Mouse (Mus musculus): Measurements from ENCODE around the gene Atp5d. TPM values are rescaled to one million over a fixed set of nuclear protein-coding genes. Genes with fewer than 3 reads are reported as not detected.

Atp5d gene
- 100 to 1,000 TPM; 356 to 366 TPM for total RNA-seq (2021)
- long read RNA-seq, experiment 1, transcript Atp5d-201 (4 exons, 931 nt) = major isoform, 97 of 130 reads
- long read RNA-seq, experiment 1, partial matches to known transcripts = 13 of 130 reads
- long read RNA-seq, experiment 1, other reads (novel, unspliced or antisense) = 17 of 130 reads
- long read RNA-seq, experiment 2, transcript Atp5d-201 (4 exons, 931 nt) = major isoform, 89 of 123 reads
- long read RNA-seq, experiment 2, partial matches to known transcripts = 13 of 123 reads
- long read RNA-seq, experiment 2, other reads (novel, unspliced or antisense) = 17 of 123 reads

DNA sequence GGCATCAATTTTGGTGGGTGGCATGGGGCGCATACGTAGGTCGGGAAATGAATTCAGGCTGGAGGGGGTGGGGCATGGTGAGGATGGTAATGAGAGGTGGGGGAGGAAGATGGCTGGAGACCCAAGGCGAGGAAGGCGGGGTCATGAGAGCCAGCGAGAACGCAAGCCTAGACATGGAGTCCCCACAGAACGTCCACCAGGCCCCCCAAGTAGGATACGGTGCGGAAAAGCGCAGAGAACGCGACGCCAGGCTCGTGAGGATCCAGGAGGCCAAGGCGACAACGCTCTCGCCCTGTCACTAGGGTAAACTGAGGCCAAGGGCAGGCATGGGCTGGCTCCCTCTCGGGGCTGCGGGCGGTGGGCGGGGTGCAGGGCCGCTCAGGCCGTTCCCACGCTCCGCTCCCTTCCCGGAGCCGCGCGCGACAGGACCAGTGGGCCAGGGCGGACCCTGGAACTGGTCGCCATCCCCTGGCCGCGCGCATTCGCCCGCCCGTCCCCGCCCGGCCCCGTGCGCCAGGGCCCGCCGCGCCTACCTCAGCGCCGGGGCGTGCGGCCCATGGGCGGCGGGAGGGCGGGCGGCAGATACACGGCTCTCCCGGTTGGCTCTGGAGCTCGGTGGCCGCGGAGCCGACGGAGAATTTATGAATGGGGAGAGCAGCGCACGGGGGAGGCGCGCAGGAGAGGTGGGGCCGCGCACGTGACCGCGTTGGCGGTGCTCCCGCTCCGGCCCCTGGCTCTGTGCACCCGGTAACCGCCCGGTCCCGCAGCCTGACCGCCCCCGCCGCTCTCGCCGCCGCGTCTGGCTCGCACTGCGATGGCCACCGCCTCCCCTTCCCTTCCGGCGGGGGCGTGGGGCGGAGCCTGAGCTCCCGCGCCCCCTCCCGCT, at the start of gene Atp5d:
Atp5d (plus strand) TSS at position 80 of the 886 bp plus-strand sequence.
- intact Hi-C loops (cut with DNase I) = loop anchor here (1.0 kb wide), 1 partner anchor 21 kb away; no protein-coding TSS in a partner anchor
- peak; percentile 84 for DNase-seq (ENCODE audit: extremely low spot score in 1 of 2, low spot score in 2 of 2)
- H3K4me3 ChIP-seq = peak within 1 kb of the TSS; percentile 73
- TF ChIP-seq CTCF (IDR thresholded peaks at IDR 0.05) = no peak
- peak within 1 kb of the TSS; percentile 99 for H3K27ac ChIP-seq

DNA sequence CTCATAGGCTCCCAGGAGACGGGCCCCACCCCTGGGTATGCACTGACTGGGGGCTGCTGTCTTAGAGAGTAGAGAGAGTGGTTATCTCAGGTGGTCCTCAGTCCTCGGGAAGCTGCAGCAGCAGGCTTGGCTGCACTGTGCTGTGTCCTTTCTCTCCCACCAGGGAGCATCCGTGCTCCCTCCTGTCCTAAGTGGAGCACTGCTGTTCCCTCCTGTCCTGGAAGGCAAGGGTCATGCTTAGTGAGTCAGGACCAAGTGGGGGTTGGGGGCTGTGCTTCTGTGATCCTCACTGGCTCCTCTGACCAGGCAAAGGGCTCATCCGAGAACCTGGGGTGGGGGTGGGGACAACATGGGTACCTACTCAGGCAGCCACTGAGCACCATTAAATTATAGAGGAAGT, 49.3 kb upstream of the Atp5d start:
- TF ChIP-seq CTCF (IDR thresholded peaks at IDR 0.05) = no peak
- Histone ChIP-seq H3K4me3 (no peak overlapping the region), H3K27ac (no peak overlapping the region)
- DNase-seq (ENCODE audit: extremely low spot score in 1 of 2, low spot score in 2 of 2) = no peak
- intact Hi-C loops (cut with DNase I) = no loop called here

DNA sequence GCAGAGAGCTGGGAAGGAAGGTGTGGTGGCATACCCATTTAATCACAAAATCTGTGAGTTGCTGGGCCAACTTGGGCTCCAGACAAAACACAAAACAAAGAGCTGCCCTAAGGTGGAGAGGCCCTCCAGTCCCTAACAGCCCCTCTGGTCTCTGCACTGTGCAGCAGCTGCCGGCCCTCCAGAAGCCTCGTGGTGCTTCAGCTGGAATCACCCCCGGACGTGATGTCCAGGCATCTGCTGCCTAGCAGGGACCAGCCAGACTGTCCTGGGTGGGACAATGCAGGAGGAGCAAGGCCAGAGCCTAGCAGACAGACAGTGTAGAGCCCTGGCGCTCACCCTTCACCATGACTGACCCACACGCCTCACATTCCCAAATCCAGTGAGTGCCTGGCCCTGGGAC, 46.9 kb upstream of the Atp5d start:
- Histone ChIP-seq H3K27ac (no peak overlapping the region), H3K4me3 (no peak overlapping the region)
- intact Hi-C loops (cut with DNase I) = no loop called here
- no peak for TF ChIP-seq CTCF (IDR thresholded peaks at IDR 0.05)
- DNase-seq (ENCODE audit: extremely low spot score in 1 of 2, low spot score in 2 of 2) = no peak

DNA sequence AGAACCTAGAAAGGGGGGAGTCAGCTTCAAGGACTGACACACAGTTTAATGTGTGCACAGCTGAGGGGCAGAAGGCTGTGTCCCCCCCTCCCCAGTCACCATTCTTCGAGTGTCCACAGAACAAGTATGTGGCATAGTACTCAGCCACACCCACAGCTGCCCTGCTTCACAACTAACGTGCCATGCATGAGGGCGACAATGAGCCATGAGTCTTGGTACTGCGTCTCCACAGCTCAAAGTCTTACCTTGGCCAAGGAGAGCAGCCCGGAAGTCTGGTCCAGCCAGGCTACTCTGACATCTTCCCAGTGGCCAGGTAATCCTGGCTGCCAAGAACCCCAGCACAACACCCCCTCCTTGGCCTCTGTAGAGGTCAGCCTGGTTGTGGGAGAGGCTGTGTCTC, 45.7 kb upstream of the Atp5d start:
- Histone ChIP-seq H3K4me3 (no peak overlapping the region), H3K27ac (no peak overlapping the region)
- TF ChIP-seq CTCF (IDR thresholded peaks at IDR 0.05) = no peak
- no peak for DNase-seq (ENCODE audit: extremely low spot score in 1 of 2, low spot score in 2 of 2)
- intact Hi-C loops (cut with DNase I) = no loop called here

DNA sequence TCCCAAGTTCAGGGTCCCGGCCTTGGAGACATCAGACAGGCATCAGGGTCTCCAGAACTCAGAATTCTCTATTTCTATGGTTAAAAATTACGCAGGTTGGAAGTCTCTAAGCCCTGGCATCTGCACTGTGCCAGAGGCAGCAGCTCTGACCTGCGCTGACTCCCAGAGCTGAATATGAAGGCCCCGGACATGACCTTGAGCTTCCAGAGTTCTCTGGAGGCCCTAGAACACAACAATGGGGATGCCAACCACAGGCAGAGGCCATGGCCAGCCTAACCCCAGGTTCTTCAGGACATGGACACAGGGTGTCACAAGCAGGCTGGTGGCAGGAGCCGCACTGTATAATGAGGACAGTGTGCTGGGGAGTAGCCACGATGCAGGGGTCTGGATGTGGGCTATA, 44.3 kb upstream of the Atp5d start:
- TF ChIP-seq CTCF (IDR thresholded peaks at IDR 0.05) = no peak
- Histone ChIP-seq H3K4me3 (no peak overlapping the region), H3K27ac (no peak overlapping the region)
- intact Hi-C loops (cut with DNase I) = no loop called here
- DNase-seq (ENCODE audit: extremely low spot score in 1 of 2, low spot score in 2 of 2) = no peak

DNA sequence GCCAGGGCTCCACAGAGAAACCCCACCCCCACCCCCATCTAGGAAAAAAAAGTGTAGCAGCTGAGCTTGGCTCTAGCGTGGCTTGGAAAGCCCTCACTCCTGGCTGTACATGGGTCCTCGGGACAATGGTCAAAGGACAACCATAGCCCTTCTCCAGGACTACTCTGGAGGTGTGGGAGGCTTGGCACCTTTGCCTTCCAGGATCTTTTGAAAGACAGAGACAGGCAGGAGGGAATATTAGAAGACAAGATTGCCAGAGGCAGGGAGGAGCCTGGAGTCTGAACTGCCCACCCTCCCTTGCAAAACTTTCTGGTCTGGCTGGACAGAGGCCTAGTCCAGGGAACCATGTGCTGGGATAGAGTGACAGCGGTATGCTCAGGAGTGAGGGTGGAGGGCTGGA, 43.7 kb upstream of the Atp5d start:
- no peak overlapping the region for H3K27ac ChIP-seq
- intact Hi-C loops (cut with DNase I) = no loop called here
- no peak for TF ChIP-seq CTCF (IDR thresholded peaks at IDR 0.05)
- no peak overlapping the region for H3K4me3 ChIP-seq
- DNase-seq (ENCODE audit: extremely low spot score in 1 of 2, low spot score in 2 of 2) = no peak

DNA sequence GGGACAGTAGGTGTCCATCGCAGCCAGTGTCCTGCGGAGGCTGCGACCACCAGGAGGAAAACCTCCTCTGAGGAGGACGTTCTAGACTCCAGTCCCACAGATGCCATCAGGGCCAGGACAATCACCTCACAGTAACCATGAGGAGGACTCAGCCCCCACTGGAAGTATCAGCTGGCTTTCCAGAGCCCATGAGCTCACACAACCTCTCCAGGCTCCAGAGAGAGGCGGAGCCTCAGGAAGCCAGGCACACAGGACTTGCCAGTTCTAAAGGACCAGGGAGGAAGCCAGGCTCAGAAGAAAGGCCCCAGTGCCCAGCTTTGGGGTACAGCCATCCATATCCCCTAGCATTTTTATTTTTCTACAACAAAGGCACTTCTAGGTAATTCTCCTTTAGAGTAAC, 42.9 kb upstream of the Atp5d start:
- intact Hi-C loops (cut with DNase I) = no loop called here
- no peak overlapping the region for H3K4me3 ChIP-seq
- no peak for DNase-seq (ENCODE audit: extremely low spot score in 1 of 2, low spot score in 2 of 2)
- TF ChIP-seq CTCF (IDR thresholded peaks at IDR 0.05) = no peak
- no peak overlapping the region for H3K27ac ChIP-seq

DNA sequence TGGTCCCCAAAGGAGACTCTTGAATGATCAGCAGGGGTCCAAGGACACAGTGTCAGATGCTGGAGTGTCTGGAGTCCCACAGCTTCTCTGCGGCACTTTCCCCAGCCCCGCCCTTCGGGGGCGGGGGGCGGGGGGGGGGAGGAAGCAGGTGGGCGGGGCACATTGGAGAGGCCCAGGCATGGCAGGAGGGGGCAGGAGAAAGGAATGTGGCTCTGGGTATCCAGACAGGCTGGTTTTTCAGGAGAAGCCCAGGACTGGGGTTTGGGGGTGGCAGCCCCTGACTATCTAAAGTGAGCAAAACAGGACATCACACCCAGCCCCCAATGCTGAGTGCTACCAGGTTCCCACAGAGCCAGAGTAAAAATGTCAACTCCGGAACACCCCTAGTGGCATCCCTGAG, 41.2 kb upstream of the Atp5d start:
- no peak for TF ChIP-seq CTCF (IDR thresholded peaks at IDR 0.05)
- intact Hi-C loops (cut with DNase I) = no loop called here
- H3K4me3 ChIP-seq = no peak overlapping the region
- DNase-seq (ENCODE audit: extremely low spot score in 1 of 2, low spot score in 2 of 2) = no peak
- H3K27ac ChIP-seq = no peak overlapping the region

DNA sequence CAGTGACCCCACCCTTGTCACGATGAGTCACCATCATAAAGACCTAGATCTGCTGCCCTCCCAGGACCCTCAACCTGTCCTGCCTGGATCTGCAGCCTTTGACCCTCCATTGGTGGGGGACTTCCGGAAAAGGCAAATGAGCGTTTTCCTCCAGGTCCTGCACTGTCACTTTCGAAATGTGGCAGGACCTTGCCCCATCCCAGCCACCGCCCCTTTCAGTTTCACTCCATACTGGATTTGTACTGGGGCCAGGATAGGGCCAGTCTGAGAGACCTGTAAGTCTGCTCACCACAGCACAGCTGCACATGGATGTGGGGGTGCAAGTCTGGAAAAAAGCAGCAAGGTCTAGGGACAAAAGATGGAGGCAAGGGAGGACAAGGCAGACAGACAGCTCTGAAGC, 39.8 kb upstream of the Atp5d start:
- Histone ChIP-seq H3K27ac (no peak overlapping the region), H3K4me3 (no peak overlapping the region)
- DNase-seq (ENCODE audit: extremely low spot score in 1 of 2, low spot score in 2 of 2) = no peak
- TF ChIP-seq CTCF (IDR thresholded peaks at IDR 0.05) = no peak
- intact Hi-C loops (cut with DNase I) = no loop called here

GRCm38 (mm10) chr10:80100982-80101381, 37.5 kb upstream of the Atp5d start:
- Histone ChIP-seq H3K27ac (no peak overlapping the region), H3K4me3 (no peak overlapping the region)
- intact Hi-C loops (cut with DNase I) = no loop called here
- TF ChIP-seq CTCF (IDR thresholded peaks at IDR 0.05) = no peak
- no peak for DNase-seq (ENCODE audit: extremely low spot score in 1 of 2, low spot score in 2 of 2)

- intact Hi-C loops (cut with DNase I) = no loop called here
- H3K27ac ChIP-seq = peak overlapping the region; percentile 93
- peak; percentile 82 to 85 for DNase-seq (ENCODE audit: extremely low spot score in 1 of 2, low spot score in 2 of 2)
- no peak for TF ChIP-seq CTCF (IDR thresholded peaks at IDR 0.05)
- peak overlapping the region; percentile 98 for H3K4me3 ChIP-seq
Measured at GRCm38 (mm10) chr10:80102216-80102915, 36.1 kb upstream of the Atp5d start.

DNA sequence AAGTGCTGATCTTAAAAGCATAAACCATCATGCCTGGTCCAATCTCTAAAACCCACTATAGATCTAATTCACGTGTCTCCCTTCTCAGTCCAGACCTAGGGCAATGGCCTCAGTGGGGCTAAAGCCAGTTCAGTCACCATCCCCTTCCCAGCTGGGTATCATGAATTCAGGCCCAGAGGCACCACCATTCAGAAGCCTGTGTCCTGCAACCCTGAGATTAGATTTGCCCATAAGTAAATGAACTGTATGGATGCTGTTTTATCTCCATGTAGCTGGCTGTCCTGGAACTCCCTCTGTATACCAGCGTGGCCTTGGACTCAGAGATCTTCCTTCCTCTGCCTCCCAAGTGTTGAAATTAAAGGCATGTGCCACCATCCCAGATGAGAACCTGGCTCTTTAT, 35.4 kb upstream of the Atp5d start:
- DNase-seq (ENCODE audit: extremely low spot score in 1 of 2, low spot score in 2 of 2) = no peak
- intact Hi-C loops (cut with DNase I) = no loop called here
- Histone ChIP-seq H3K27ac (peak overlapping the region; percentile 93), H3K4me3 (no peak overlapping the region)
- no peak for TF ChIP-seq CTCF (IDR thresholded peaks at IDR 0.05)
